Mouse (Mus musculus): ENCODE results near the gene Lamc2. TPM values are rescaled to one million over a fixed set of nuclear protein-coding genes. Genes with fewer than 3 reads are reported as not detected.

Gene Lamc2
- polyA plus RNA-seq, 2 experiments, result 4.9 to 10.6 TPM

GRCm38 (mm10) chr1:153225786-153226725, 39.8 kb upstream of the Lamc2 start:
- no peak overlapping the region for H3K9ac ChIP-seq (ENCODE audit: low read depth, low read length, severe bottlenecking)
- no peak for ATAC-seq (ENCODE audit: low FRiP score, low read depth)
- H3K27ac ChIP-seq (replicated peaks; ENCODE audit: low read depth, low read length), result no peak overlapping the region
- H3K4me3 ChIP-seq (replicated peaks; ENCODE audit: low read length), result no peak overlapping the region
- H3K4me2 ChIP-seq (replicated peaks; ENCODE audit: low read depth, low read length, severe bottlenecking), result no peak overlapping the region
- no peaks in the 10 kb centered on the region for H3K27me3 ChIP-seq (ENCODE audit: control insufficient read depth, insufficient read depth, low read length)
- H3K9me3 ChIP-seq (ENCODE audit: control insufficient read depth, low read length), result no peaks in the 10 kb centered on the region
- no peak for DNase-seq (ENCODE audit: low spot score)
- TF ChIP-seq POLR2A (IDR thresholded peaks at IDR 0.05; ENCODE audit: borderline replicate concordance, extremely low read depth, insufficient read depth, insufficient read length), result no peak
- no peaks in the 10 kb centered on the region for H3K4me1 ChIP-seq (ENCODE audit: control insufficient read depth, insufficient read depth, low read length)
- WGBS, result 91% methylated on average over 21 of the region's 21 CpGs
- peaks cover 66% of the 10 kb centered on the region for H3K36me3 ChIP-seq (ENCODE audit: control insufficient read depth, insufficient read depth, low read length)

- H3K36me3 ChIP-seq (ENCODE audit: control insufficient read depth, insufficient read depth, low read length), result peaks cover 66% of the 10 kb centered on the region
- no peak for DNase-seq (ENCODE audit: low spot score)
- 75% methylated on average over 5 of the region's 5 CpGs for WGBS
- no peaks in the 10 kb centered on the region for H3K27me3 ChIP-seq (ENCODE audit: control insufficient read depth, insufficient read depth, low read length)
- H3K4me3 ChIP-seq (replicated peaks; ENCODE audit: low read length), result no peak overlapping the region
- no peaks in the 10 kb centered on the region for H3K4me1 ChIP-seq (ENCODE audit: control insufficient read depth, insufficient read depth, low read length)
- H3K4me2 ChIP-seq (replicated peaks; ENCODE audit: low read depth, low read length, severe bottlenecking), result no peak overlapping the region
- no peak for ATAC-seq (ENCODE audit: low FRiP score, low read depth)
- no peak overlapping the region for H3K9ac ChIP-seq (ENCODE audit: low read depth, low read length, severe bottlenecking)
- H3K9me3 ChIP-seq (ENCODE audit: control insufficient read depth, low read length), result no peaks in the 10 kb centered on the region
- TF ChIP-seq POLR2A (IDR thresholded peaks at IDR 0.05; ENCODE audit: borderline replicate concordance, extremely low read depth, insufficient read depth, insufficient read length), result no peak
- no peak overlapping the region for H3K27ac ChIP-seq (replicated peaks; ENCODE audit: low read depth, low read length)
Measured at GRCm38 (mm10) chr1:153224331-153224730, 38.1 kb upstream of the Lamc2 start.

GRCm38 (mm10) chr1:153219376-153219775, 33.1 kb upstream of the Lamc2 start:
- H3K36me3 ChIP-seq (ENCODE audit: control insufficient read depth, insufficient read depth, low read length), result peaks cover 30% of the 10 kb centered on the region
- WGBS, result 76% methylated on average over 9 of the region's 9 CpGs

GRCm38 (mm10) chr1:153216516-153216915, 30.3 kb upstream of the Lamc2 start:
- TF ChIP-seq POLR2A (IDR thresholded peaks at IDR 0.05; ENCODE audit: borderline replicate concordance, extremely low read depth, insufficient read depth, insufficient read length), result no peak
- 54% methylated on average over 4 of the region's 4 CpGs for WGBS
- no peak overlapping the region for H3K4me2 ChIP-seq (replicated peaks; ENCODE audit: low read depth, low read length, severe bottlenecking)
- ATAC-seq (ENCODE audit: low FRiP score, low read depth), result no peak
- H3K27me3 ChIP-seq (ENCODE audit: control insufficient read depth, insufficient read depth, low read length), result no peaks in the 10 kb centered on the region
- H3K9me3 ChIP-seq (ENCODE audit: control insufficient read depth, low read length), result no peaks in the 10 kb centered on the region
- H3K27ac ChIP-seq (replicated peaks; ENCODE audit: low read depth, low read length), result no peak overlapping the region
- no peaks in the 10 kb centered on the region for H3K4me1 ChIP-seq (ENCODE audit: control insufficient read depth, insufficient read depth, low read length)
- H3K9ac ChIP-seq (ENCODE audit: low read depth, low read length, severe bottlenecking), result no peak overlapping the region
- no peak overlapping the region for H3K4me3 ChIP-seq (replicated peaks; ENCODE audit: low read length)
- DNase-seq (ENCODE audit: low spot score), result no peak
- H3K36me3 ChIP-seq (ENCODE audit: control insufficient read depth, insufficient read depth, low read length), result peaks cover 21% of the 10 kb centered on the region

More at GRCm38 (mm10) chr1:153219376-153219775, 33.1 kb upstream of the Lamc2 start:
- no peak for TF ChIP-seq POLR2A (IDR thresholded peaks at IDR 0.05; ENCODE audit: borderline replicate concordance, extremely low read depth, insufficient read depth, insufficient read length)
- no peak for DNase-seq (ENCODE audit: low spot score)
- Histone ChIP-seq H3K9ac (ENCODE audit: low read depth, low read length, severe bottlenecking) (no peak overlapping the region), H3K4me2 (replicated peaks; ENCODE audit: low read depth, low read length, severe bottlenecking) (no peak overlapping the region), H3K4me1 (ENCODE audit: control insufficient read depth, insufficient read depth, low read length) (no peaks in the 10 kb centered on the region), H3K27ac (replicated peaks; ENCODE audit: low read depth, low read length) (no peak overlapping the region), H3K9me3 (ENCODE audit: control insufficient read depth, low read length) (no peaks in the 10 kb centered on the region), H3K4me3 (replicated peaks; ENCODE audit: low read length) (no peak overlapping the region), H3K27me3 (ENCODE audit: control insufficient read depth, insufficient read depth, low read length) (no peaks in the 10 kb centered on the region)
- no peak for ATAC-seq (ENCODE audit: low FRiP score, low read depth)

- WGBS, result 70% methylated on average over 5 of the region's 5 CpGs
- Histone ChIP-seq H3K9ac (ENCODE audit: low read depth, low read length, severe bottlenecking) (no peak overlapping the region), H3K4me2 (replicated peaks; ENCODE audit: low read depth, low read length, severe bottlenecking) (no peak overlapping the region), H3K36me3 (ENCODE audit: control insufficient read depth, insufficient read depth, low read length) (peaks cover 13% of the 10 kb centered on the region), H3K9me3 (ENCODE audit: control insufficient read depth, low read length) (no peaks in the 10 kb centered on the region), H3K27ac (replicated peaks; ENCODE audit: low read depth, low read length) (no peak overlapping the region), H3K4me1 (ENCODE audit: control insufficient read depth, insufficient read depth, low read length) (no peaks in the 10 kb centered on the region), H3K4me3 (replicated peaks; ENCODE audit: low read length) (no peak overlapping the region), H3K27me3 (ENCODE audit: control insufficient read depth, insufficient read depth, low read length) (no peaks in the 10 kb centered on the region)
- no peak for ATAC-seq (ENCODE audit: low FRiP score, low read depth)
- TF ChIP-seq POLR2A (IDR thresholded peaks at IDR 0.05; ENCODE audit: borderline replicate concordance, extremely low read depth, insufficient read depth, insufficient read length), result no peak
- no peak for DNase-seq (ENCODE audit: low spot score)
Measured at GRCm38 (mm10) chr1:153215676-153216075, 29.4 kb upstream of the Lamc2 start.

All from limb, embryonic 14.5 days (tissue).